Mouse (Mus musculus) right cerebral cortex, adult 2 months (tissue): ENCODE measurements around the gene Irf2bpl.
A peak's percentile ranks its signal among the peaks of the same experiment; 100 is the strongest.

Experiments used
- DNase-seq, 2 experiments: peaks; one replicate each; pipeline ENCODE4 v3.0.0; 2021 to 2022; ENCODE audit warnings: low spot score in 2 of 2

Irf2bpl gene

DNA sequence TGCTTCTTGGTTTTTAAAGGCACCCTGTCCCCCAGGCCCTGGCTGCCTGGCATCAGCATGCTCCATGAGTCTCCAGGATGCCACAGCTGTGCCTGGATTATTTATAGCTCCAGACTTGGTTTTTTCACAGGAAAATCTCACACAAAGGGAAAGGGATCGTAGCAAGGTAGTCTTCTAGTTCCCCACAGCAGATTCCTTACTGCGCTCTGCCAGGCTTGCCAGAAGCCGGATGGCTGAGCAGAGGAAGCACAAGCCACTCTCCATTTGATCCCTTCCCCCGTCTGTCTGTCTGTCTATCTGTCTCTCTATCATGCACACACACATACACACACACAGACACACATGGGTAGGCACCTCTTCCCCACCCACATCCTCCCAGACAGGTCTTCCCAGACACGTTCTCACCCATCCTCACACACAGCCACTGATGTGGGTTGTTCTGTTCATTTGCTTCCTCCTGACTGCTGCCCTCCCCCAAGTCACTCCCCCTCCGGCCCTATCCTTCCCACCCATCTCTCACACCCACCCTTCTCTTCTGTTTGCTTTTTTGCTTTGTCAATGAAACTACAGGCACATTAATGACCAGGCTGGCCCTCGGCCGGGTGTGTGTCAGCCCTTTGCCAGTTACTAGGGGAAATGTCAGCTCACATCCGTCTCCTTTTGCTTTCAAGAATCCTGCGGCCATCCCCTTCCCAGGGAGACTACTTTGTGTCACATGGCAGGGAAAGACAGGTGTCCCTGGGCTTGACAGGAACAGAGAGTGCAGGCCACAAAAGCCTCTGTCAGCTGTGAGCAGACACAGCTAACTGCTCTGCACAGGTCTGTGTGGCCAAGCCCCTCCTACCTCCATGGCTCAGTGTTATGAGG is 24.4 kb downstream of the Irf2bpl start:
- DNase-seq: peak; percentile 52 to 61

DNA sequence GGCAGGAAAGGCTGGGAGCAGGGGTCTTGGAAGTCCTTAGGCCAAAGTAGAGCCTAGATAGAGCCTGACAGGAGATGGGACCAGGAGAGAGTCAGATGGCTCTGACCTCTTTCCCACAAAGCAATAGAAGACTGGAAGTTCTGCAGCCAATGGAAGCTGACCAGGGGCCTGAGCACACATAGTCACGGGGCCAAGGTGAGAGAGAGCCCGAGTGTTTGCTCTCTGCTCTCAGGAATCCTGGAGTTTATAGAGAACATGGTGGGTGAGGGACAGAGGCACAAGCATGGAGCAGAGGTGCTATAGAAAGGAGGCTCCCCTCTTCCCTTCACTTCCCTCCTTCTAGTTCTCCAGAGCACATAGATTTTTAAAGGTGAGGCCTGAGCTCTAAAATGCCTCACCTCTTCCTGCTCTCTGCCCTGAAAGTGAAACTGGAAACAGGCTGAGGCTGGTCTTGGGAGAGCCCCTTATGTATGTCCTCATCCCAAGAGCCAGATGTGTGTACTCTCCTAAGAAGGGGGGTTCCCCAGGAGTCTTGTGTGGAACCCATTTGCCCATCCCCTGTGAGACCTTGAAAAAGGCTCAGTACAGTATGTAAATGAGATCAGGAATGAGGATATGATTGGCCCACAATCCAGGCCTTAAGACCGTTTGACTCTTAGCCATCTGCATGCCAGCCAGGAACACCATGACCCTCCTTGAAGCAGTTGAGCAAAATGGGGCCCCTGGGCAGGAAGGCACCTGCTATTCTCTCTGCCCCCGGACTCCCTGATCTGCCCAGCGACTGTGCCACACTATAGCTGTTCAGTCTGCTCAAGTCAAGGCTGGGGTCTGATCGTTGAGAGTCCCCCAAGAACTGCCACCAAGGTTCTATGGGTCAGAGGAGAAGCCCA is 25.4 kb downstream of the Irf2bpl start:
- no peak for DNase-seq

DNA sequence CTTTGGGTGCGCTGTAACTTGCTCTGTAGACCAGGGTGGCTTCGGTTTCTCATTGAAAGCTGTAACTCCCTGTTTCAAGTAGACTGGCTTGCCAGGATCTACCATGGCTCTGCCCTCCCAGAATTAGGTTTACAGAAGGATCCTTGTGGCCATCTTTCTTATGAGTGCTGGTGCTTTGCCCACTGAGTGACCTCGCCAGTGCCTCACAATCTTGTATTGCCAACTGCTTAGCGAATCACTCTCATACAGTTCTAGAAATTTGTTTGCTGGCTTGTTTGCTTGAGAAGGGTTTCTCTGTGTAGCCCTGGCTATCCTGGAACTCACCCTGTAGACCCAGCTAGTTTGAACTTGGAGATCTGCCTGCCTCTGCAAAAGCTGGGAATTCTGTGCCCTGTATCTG is 26.1 kb downstream of the Irf2bpl start:
- no peak for DNase-seq

- DNase-seq: no peak
Observed at GRCm38 (mm10) chr12:86857290-86857689, 27.3 kb downstream of the Irf2bpl start.

DNA sequence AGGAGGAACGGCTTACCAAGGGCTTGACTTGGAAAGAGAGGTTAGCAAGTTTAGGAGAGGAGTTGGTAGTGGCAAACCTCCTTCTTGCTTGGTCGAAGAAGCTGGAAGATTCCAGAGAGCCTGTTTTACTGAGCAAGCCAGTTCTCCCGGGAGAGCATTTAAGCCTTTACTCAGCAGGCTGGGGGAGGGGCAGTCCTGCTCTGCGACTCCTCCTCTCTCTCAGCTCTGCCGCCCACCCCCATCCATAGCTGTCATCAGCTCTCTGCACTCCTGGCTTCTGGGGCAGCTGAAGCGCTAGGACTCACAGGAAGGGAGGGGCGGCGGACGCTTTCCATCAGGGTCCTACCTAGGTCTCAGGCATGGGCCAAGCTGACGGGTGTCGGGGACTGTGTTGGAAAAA is 28.9 kb downstream of the Irf2bpl start:
- DNase-seq: peak; percentile 68 to 71

DNA sequence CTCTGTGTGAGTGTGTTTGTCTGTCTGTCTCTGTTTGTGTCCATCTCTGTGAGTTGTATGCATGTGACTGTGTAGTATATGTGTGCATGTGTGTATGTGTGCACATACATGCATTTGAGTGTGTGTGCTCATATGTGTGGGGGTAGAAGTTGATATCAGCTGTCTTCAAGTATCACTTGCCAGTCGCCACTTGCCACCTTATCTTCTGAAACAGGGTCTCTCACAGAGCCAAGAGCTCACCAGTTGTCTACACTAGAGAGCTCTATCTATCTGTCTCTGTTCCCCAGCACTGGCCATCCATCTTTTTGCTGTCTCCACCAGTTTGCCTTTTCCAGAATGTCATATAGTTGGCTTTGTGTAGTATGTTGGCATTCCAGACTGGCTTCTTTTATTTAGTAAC is 31.1 kb downstream of the Irf2bpl start:
- no peak for DNase-seq

GRCm38 (mm10) chr12:86851313-86851712 is 33.3 kb downstream of the Irf2bpl start:
- DNase-seq: no peak

DNA sequence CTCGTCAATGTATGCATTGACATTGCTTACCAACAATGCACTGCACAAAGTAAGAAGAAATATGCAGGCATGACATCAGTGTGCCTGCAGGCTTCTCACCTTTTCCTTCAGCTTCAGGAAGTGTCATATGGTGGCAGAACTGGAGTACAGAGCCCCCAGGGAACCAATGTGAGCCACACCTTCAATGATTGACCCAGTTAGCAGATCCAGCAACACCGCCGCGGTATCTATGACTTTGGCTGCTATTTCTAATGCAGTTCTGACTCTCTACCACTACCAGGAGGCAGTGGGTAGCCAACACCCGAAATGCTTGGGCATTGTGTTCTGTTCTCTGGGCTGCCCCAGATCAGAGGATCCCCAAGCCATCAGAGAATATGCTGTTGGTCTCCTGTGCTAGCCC is 33.9 kb downstream of the Irf2bpl start:
- no peak for DNase-seq

GRCm38 (mm10) chr12:86849945-86850626 is 34.5 kb downstream of the Irf2bpl start:
- peak; percentile 58 to 59 for DNase-seq

- DNase-seq: no peak
Observed at GRCm38 (mm10) chr12:86842866-86843459, 41.6 kb downstream of the Irf2bpl start.

DNA sequence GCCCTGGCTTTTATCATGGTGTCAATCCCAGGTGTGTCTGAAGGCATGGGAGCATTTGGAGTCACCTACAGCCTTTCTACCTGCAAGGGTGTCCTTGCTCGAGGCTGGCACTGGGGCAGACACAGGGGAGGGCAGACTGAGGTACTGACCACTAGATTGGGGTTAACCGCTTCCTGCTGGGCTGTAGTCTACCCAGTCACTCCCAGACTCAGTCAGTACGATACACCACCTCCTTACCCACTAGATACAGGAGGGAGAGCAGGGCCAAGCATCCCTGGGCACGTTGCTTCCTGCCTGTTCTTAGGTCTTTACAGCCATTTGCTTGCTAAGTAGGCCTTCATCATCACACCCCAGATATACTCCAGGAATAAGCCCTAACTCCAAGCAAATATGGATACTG is 44.1 kb downstream of the Irf2bpl start:
- no peak for DNase-seq

- DNase-seq: no peak
Observed at GRCm38 (mm10) chr12:86838181-86838580, 46.4 kb downstream of the Irf2bpl start.

- peak; percentile 56 to 66 for DNase-seq
Observed at GRCm38 (mm10) chr12:86836431-86837047, 48.1 kb downstream of the Irf2bpl start.

GRCm38 (mm10) chr12:86835899-86836298 is 48.7 kb downstream of the Irf2bpl start:
- no peak for DNase-seq

DNA sequence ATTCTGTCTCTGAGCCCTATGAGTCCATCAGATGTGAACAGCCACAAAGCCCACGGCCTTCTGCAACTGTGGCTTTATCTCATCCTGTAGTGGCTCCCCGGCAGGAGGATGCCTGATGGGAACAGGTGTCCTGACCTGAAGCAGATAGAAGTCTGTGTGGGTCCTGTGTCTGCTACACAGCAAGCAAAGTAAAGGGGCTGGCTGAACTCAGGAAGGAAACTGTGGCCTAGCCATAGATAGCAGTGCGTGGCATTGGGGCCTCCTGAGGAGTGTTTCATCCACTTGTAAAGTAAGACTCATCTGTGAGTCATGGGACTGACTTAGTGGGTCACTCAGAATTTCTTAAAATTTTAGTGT is 50.2 kb downstream of the Irf2bpl start:
- no peak for DNase-seq

GRCm38 (mm10) chr12:86833711-86834415 is 50.7 kb downstream of the Irf2bpl start:
- DNase-seq: peak in 1 of 2 experiments; percentile 34

GRCm38 (mm10) chr12:86832551-86833182 is 51.9 kb downstream of the Irf2bpl start:
- no peak for DNase-seq

DNA sequence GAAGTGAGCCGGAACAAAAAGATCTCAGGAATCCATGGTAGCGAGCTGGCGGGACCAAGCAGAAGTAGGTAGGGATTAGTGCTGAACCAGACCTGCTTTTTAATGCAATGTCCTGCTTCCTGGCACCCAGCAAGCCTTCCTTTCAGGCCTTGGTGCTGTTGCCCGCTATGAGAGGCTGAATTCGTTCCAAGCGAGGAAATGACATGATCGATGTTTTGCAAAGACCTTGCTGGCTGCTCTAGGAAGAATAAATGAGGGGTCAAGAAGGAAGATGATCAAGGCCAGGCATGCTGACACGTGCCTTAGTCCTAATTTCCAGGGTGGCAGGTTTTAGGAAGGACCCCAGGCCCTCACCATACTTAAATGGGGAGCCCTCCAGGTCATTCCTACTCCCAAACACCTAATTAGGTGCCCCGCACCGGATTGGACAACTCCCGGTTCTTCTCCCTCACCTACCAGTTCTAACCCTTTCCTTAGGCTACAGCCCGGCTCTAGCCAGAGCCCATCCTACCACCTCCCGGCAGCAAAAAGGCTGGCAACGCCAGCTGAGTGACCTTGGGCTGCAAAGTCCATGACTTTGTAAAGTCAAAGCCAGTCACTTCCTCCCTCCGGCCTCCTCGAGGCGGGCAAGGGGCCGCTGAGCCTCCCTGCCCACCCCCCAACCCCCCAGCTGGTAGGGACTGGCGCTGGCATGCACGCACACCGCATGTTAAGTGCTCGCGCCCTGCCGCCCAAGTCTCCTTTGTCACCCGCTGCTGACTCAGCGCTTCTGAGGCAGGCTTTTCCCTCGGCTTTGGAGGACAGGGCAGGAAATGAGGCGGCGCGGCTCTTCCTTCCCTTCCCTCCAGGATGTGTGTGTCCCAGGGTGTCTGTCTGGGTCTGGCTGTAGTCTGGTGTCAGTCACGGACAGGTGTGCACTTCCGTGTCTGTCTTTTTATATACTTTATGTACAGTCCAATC is 52.7 kb downstream of the Irf2bpl start:
- peak in 1 of 2 experiments; percentile 43 for DNase-seq
